In the genomic region with DNA sequence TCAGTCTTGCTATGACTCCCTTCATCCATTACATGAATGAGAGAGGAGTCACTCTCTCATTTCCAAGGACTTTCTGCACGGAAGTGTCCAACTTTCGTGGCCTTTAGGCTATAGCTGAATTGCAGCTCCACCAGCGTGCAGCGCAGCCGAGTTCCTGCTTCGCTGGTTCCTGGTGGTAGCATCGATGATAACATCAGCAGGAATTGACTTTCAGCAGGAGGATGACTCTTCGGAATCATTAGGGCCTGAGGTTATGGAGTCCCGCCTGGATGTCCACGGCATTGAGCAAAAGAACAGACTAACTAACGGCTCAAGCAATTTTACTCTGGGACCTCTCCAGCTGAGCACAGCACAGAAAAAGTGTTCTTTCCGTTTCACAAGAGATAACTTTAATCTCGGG, we compare ENCODE assay signal across 15 mouse cellular contexts. TPM values are rescaled to one million over a fixed set of nuclear protein-coding genes. Genes with fewer than 3 reads are reported as not detected.
DNase-seq lines count a peak whose midpoint lies in the region.
"Had no signal": no experiment of that assay in that cellular context is flagged by ENCODE, and none has a peak within 500 bp of the region (broad histone marks: within the 10 kb centered on the region; RNA-seq: fewer than 3 reads in every experiment).

No protein-coding gene starts in this region.

- DNase-seq in adrenal gland, postnatal 14 days: peak; percentile 24
- DNase-seq in adrenal gland, adult 18-20 months (ENCODE audit: low spot score in 2 of 2): no peak
- peak; percentile 56 for DNase-seq in heart, adult 11 months
- no peak for DNase-seq in heart, adult 18-20 months
- DNase-seq in testis, postnatal 10 days (ENCODE audit: low spot score): peak; percentile 24
- no peak for DNase-seq in testis, postnatal 14 days (ENCODE audit: low spot score)
- DNase-seq: cerebellum, adult 11 months; cerebellum, adult 18-20 months; cerebellum, adult 8-10 months; cerebellum, adult 9-11 months; cerebellum, postnatal 14 days; cerebellum, postnatal 36 days; embryo, embryonic 11 days had no signal

RNA-seq across cellular contexts. Expression of a gene that starts 19.0 kb away (rescaled TPM):
- total RNA-seq in adrenal gland, postnatal 14 days (2021): 6.7 and 6.8 TPM in 2 replicates
- total RNA-seq in adrenal gland, adult 18-20 months (2021): 1 to 10 TPM; 4.9 to 6.1 TPM
- total RNA-seq in heart, adult 18-20 months (2021): under 1 TPM; 0.05 to 0.17 TPM
- total RNA-seq: common myeloid progenitor, adult 5-6 weeks; MEL had no signal

RNA-seq across cellular contexts. Expression of a gene that starts 26.5 kb away (rescaled TPM):
- 11.1 and 12.2 TPM in 2 replicates for total RNA-seq in adrenal gland, postnatal 14 days (2021)
- total RNA-seq in adrenal gland, adult 18-20 months (2021): 10 to 100 TPM; 15.0 to 19.6 TPM
- total RNA-seq in heart, adult 18-20 months (2021): 1 to 10 TPM; 1.7 to 2.3 TPM

Comparison
In these comparisons a context has a peak if more than half of its experiments do, and no peak if none do; other contexts are left out.
1. DNase-seq: peak in adrenal gland, postnatal 14 days (single experiment), heart, adult 11 months (single experiment) and testis, postnatal 10 days (single experiment); none in adrenal gland, adult 18-20 months (0 of 2), heart, adult 18-20 months (0 of 2) and testis, postnatal 14 days (single experiment).